Mouse (Mus musculus): ENCODE measurements at regions not wholly inside any gene's neighbourhood (a gene's known extent, or its start where the extent isn't known, plus 50 kb on each side); places are given as distances from the start of the nearest gene placed in this dataset.
A peak's percentile ranks its signal among the peaks of the same experiment; 100 is the strongest.
"Not testable (repeated sequence)": the region's sequence is repeated elsewhere in the genome, so short reads cannot be mapped to it uniquely, and the experiment has no call there.

DNA sequence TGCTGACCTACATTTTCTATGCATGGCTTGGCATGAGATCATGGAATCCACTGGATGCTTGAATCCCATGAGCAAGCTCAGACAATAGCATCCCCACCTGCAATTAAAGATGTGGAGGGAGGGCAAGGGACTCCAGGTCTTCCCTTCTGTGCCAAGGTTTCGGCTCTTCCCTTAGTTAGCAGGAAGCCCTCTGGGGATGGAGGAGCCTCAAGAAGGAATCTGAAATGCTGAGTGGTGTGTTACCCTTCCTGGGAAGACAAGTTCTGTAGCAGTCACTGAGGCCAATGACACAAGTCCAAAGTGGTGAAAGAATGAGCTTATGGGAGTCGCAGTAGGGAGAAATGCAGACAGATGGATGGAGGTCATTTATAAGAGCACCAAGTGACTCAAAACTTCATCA is 125.4 kb upstream of the Dapk1 start:
- no peak for DNase-seq

DNA sequence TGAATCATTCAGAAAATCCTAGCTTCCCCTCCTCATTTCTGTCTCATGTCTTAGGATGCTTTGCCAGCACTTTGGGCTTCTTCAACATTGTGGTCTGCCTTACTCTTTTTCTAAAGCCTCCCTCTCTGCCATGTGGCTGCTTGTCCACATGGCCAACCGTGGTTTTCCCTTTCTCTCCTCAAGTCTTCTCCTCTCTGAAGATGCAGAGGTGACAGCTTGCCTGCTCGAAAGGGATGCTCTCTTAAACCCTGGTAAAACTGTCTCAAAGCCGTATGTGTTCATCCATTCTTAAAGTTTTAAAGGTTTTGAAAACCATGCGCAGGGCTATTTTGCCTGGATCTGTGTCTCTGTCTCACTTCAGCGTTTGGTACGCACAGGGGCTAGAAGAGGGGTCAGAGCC is 123.4 kb upstream of the Dapk1 start:
- DNase-seq = no peak

DNA sequence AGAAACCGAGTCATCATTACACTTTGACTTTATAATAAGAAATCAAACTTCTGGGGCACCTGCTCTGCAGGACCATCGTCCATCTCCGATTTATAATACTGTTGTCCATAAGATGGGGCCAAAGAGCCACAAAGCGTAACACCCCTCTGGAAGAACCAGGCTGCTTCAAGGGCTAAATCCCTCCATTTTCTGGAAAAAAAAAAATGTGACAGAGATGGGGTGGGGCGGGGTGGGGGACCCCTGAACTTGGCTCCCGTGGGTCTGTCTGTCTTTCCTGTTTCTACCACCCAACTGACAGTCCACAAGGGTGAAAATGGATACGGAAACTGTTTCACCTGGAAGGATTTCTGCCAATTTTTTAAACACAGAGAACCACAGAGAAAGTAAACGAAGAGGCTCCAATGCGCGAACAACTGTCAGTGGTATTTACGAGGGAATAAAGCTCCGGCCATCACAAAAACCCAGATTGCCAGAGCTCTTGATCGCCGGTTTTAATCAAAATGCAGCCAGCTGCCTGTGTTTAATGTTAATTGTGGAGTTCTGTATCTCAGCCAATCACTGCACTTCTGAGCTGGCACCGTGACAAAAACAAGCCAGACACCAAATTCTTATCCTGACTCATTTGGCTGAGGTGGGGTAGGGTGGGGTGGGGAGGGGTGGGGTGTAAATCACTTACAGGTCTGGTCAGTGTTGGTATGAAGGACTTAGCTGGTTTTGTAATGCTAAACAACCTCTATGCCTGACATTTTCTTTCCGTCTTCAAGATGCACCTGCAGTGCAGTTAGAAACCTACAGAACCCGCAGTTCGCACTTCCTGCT is 122.5 kb upstream of the Dapk1 start:
- DNase-seq = peak; percentile 46

DNA sequence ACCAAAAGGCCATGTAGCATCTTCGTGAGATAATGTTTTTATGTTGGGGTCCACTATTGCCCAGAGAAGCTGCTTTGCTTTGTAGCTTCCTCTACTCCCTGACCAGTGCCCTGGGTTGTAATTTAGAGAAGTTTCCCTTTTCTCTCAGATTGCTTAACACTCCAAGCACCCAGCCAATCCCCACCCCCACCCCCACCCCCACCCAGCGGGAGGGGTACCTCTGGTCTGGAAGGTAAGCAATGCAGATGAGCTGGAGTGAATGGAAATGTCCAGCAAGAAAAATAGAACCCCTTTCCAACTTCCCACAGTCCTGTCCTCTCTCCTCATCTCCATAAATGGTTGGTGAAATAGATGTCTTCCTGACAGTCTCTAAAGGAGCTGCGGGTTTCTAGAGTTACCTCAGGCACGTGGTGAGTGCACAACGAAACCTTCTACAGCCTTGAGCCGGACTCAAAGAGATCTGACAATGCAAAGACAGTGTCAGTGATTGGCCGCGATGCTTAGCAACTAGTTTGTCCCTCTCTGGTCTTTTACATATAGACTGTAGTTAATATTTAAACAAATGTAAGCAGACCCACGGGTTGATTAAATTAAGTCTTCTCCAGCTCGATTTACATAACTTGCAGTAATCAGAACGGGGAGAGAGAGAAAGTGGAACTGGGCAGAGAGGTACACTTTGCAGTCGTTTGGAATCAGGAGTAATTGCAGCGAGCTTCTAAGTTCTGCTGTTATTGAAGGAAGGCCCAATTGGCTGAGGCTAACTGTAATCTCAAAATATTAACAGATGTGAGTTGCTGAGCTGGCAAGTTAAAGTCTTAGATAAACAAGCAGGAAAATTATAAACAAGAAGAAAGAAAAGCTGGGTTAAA is 121.7 kb upstream of the Dapk1 start:
- no peak for DNase-seq

DNA sequence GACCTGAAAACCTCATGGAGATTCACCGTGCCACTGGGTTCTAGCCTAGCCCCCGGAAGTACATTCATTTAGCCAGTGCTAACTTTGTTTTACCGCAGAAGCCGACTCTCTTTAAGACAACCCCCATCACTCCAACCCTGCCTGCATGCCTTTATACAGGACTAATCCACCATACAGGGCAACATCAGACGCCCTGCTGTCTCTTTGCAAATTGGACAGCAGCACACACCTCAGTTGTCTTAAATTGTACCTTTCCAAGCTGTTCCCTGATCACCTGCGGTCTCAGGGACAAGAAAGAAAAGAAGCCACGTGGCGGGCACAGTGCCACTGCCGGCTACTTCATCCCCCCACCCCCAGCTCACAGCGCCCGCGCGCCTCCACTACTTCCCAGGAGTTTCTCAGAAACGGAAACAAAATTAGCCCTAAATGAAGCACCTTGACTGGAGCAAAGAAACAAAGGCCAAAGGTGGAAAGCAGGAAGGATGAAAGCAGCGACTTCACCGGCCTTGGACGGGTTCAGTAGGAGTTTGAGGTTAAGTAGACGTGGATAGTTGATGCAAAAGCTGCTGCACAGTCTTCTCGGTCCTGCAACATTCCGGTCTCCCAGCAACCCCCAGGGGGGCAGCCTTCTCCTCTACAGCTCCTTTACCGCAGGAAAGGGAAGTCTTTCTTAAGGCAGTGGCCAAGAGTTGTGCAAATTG is 120.9 kb upstream of the Dapk1 start:
- no peak for DNase-seq

DNA sequence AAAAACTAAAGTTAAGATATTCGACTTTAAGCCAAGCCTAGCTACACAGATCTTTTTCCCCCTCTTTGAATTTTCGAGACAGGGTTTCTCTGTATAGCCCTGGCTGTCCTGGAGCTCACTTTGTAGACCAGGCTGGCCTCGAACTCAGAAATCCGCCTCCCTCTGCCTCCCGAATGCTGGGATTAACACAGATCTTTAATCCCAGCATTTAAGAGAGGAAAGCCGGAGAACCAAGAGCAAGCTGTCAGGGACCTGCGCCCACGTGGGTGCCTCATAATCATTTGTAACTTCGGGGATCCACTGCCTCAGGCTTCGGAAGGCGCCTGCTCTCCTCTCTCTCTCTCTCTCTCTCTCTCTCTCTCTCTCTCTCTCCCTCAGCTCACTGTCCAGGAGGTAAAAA is 120.3 kb upstream of the Dapk1 start:
- DNase-seq = not testable (repeated sequence)

DNA sequence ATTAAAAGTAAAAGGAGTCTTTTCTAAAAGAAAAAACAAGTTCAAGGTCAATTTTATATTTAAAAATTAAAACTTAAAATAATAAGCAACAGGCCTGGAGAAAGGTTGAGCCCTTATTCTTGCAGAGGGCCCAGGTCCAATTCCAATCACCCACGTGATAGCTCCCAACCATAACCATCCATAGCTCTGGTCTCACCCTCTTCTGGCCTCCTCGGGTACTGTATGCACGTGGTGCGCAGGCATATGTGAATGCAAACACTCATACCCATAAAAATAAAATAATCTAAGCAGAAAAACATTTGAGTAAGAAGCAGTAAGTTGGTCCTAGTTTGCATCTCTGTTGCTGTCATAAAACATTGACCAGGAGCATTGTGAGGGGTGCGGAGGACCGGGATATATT is 119.8 kb upstream of the Dapk1 start:
- no peak for DNase-seq

DNA sequence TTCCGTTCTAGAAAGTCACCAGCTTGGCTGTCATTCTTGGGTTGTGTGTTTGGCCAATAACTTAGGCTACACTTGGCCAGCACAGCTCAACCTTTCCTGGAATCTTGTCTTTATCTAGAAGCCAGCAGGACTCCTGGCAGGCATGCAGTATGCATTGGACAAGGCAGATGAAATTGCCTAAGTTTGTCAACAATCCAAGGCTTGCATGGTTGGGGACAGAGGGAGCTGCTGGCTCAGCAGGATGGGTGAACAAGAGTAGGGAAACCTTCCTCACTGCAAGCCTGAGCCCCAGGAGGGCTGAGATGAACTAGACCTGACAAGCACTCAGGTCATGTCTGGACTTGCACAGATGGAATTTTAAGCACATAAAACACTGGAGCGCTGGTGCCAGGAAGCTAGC is 115.6 kb upstream of the Dapk1 start:
- peak; percentile 54 for DNase-seq

DNA sequence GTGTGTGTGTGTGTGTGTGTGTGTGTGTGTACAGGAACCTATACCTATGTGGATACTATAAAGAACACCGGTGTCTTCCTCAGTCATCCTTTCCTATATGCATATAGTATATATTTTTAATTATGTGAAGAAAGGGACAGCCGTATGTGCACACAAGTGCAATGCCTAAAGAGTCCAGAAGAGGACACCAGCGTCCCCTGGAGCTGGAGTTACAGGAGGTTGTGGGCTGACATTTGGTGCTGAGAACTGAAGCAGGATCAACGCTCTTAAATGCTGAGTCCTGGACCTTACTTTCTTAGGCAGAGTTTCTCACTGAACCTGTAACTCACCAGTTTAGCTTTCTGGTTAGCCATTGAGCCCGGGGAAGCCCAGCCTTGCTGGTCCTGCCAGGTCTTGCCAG is 114.9 kb upstream of the Dapk1 start:
- no peak for DNase-seq

DNA sequence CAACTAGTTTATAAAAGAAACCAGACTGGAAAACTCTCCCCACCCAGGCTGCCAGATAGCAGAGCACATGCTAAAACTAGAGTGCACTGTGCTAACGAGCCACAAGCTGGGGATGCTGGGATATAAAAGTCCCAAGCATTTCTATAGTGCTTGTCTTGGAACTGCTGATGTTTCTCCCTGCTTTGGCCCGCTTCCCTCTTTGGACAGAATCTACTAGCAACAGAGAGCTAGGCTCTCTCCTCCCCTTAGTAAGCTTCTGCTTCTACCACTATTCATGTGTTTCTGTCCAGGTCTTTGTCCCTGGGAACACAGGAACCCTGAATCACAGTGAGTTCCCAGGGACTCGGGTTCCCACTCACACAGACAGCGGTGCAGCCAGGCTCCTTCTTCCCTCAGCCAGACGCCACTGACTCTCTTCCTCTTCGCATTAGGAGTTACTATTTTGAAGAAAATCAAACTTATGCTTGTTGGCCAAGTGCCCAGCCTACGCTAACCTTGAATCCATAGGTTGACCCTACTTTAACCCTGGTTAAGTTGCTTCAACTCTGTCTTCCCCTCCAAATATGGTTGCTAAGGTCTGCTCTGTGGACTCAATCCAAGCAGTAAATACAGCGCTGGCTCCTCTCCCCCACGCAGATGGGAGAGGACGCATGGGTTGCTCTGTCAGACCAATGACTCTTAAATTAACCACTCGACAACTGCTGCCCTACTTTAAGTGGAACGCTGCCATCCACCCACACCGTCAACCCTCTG is 113.4 kb upstream of the Dapk1 start:
- DNase-seq = peak; percentile 26

DNA sequence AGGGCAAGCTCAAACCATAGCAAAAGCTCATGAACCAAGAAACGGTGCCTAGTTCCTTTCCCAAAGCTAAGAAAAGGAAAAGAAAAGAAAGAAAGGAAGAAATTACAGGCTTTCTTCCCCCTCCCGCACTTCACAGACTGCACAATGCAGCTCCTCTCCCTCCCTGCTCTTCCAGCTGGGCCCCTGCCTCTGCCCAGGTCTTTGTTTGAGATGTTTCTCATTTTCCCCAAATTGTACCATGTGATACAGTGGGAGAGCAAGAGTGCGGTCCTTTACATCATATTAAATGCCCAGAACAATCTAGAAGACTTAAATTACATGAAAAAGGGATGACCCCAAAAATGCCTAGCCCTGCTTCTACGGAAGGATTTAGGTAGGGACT is 112.9 kb upstream of the Dapk1 start:
- no peak for DNase-seq

DNA sequence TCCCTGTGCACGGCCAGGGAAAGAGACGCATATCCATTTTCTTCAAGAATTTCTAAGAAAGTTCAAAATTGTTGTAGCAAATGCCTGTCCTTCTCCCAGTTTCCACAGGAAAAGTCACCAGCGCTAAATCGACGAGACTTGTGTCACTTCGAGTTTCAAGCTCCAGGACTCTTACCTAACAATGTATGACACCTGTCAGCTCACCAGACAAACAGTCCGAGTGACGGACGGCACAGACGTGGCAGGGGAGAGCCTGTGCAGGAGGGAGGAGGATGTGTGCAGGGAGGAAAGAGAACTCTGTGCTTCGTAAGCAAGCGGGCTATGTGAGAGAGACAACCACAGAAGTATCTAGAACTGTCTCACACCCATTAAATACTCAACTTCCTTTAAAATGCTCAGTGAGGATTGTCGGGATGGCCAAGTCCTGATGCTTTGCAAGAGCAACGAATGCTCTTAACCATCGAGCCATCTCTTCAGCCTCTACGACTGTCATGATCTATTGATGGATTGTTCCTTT is 109.7 kb upstream of the Dapk1 start:
- no peak for DNase-seq

DNA sequence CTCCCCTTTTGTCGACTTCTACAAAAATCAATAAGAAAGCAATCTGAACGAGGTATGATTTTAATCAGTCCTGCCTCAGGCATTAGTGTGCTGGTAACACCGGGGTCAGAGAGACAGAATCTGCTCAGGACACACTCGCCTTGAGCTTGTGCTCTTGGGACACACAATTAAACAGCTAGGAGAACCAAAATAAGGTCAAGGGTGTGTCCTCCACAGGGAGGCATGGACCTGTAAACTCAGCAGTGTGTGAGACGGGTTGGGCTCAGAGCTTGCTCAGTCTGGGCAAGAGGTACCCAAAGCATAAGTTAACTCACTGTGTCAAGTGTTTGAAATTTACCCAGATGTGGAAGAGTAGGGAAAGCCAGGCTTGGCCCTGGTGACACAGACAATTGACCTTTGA is 107.9 kb upstream of the Dapk1 start:
- no peak for DNase-seq

DNA sequence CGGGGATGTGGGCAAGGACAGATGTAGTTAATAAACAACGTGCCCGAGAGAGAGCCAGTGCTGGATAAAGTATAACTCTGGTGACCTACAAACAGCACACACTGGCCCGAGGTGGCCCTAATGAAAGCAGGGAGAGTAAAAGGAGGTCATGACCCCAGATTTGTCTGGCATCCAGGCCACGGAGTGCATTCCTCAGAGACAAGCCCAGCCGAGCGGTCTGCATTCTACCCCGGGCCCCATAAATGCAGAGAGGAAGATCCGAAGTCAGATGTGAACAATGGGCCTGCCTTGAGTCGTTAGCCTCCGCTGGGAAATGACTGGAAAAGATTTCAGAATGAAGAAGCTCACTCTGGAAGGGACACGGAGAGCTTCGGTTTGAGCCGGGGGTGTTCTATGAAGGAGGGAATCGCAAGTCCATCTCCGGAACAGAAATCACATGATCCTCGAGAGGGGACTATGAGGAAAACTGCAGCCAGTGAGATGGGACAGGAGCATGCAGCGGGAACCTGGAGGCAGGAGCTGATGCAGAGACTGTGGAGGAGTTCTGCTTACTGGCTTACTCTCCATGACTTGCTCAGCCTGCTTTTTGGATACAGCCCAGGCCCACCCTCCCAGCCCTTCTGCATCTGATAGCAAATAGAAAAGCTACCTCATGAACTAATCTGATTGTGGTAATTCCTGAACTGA is 103.9 kb upstream of the Dapk1 start:
- no peak for DNase-seq

DNA sequence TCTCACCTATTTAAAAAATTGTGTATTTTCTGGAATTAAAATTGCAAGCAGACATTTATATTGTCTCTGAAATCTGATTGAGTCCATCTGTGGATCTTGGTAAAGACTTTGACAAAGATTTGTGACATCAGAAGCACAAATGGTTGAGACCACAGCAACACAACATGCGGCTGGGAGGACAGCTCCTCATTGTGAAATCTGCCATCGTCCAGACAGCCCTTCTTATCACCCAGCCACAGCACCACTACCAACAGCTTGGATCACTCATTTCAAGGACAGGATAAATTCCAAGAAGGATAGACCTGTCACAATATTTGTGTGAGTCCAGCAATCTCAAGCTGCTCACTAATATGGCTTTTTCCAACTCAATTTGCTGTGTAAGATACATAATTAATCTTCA is 97.6 kb upstream of the Dapk1 start:
- DNase-seq = no peak

DNA sequence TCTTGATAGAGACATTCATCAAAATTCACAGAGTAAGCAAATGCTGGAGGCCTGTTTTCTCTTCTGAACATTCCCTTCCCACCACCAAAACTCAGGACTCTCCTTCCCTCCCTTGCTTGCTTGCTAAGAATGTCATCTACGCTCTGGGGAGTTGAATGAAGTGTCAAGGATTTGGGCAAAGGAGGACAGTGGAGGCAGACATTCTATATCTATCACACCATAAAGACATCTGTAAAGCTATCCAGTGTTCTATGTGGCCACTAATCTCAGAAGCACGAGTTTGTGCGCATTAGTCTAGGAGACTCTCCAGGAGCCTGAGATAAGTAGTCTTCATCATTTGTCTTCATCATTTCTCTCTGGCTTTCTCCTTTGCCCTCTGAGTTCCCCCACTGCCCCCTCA is 94.1 kb upstream of the Dapk1 start:
- no peak for DNase-seq

DNA sequence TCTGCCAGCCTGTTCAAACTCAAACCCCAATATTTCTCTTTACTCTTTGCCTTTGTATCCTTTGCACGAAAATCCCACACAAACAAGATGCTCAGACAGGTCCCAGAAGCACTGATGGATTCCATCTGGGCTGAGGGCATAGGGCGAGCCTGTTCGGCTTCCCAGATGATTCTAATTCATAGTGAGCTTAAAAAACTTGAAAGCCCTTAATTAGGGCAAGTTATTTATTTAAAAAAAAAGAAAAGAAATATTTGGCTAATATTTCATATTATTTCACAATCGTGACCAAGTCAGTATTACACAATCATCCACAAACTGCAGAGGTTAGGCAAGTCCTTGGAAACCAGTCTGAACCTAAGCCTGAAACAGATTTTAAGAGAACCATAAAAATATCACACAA is 93.7 kb upstream of the Dapk1 start:
- peak; percentile 34 for DNase-seq

DNA sequence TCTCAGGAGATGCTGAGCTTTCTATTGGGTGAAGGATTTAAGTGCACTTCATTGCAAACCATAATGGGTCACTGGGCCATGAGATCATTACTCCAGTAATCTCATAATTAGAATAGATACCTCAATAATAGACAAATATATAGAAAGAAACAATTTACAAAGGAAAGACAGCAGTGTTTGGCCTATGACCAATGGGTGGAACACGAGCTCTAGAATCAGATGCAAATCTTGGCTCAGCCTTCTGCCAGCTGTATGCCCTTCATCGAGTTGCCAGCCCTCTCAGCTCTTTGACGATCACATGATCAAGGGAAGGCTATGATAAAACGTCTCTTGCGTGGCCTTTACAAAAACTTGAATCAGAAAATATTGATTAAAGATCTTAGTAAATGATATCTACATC is 92.9 kb upstream of the Dapk1 start:
- no peak for DNase-seq

DNA sequence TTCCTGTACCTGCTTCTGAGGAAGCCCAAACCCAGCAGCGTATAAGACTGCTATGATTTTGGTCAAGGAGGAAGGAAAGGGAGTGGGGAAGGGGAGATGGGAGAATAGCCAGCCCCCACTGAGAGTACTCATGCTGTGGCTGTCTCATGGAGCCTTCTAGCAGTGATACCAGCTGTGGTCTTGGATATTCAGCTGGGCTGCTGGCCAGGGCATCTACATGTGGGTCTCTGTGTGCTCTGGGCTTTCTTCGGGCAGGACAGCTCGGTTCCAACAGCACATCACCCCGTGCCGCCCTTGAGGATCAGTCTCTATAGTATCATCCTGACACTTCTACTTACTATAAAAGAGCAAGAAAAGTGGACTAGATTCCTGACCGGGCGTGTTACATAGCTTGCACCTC is 90.6 kb upstream of the Dapk1 start:
- no peak for DNase-seq

DNA sequence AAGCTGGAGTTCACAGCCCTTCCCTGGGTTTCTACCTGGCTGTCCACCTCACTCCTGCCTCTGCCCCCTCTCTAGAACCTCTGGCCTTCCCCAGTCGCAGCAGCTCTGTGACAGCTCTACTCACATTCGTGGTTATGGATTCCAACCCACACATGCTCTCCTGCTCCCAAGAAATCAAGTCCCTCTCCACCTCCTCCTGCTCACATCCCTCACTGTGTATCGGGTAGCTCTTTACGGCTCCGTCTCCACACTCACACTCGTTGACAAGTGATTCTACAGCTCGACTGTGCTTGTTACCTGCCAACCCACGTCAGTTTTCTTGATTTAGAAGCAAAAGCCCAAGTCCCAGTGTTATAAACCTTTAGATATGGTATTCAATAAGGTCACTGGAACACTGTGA is 90.1 kb upstream of the Dapk1 start:
- DNase-seq = no peak

DNA sequence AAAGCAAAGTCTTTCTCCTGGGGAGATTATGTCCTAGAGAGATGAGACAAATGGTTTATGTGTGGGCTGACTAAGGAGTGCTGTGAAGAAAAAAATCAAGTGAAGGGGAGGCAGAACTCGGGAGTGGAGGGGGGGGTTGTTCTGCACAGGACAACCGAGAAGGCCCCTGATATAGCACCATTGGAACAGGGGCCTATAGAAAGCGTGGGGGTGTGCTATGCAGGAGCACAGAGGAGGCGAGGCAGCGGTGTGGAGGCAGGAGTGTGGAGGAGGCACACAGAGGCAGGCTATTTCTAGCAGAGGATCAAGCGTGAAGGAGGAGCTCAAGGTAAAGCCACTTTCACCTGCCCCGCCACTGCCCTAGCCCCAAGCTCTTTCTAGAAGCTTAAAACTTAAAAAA is 88.0 kb upstream of the Dapk1 start:
- DNase-seq = no peak

DNA sequence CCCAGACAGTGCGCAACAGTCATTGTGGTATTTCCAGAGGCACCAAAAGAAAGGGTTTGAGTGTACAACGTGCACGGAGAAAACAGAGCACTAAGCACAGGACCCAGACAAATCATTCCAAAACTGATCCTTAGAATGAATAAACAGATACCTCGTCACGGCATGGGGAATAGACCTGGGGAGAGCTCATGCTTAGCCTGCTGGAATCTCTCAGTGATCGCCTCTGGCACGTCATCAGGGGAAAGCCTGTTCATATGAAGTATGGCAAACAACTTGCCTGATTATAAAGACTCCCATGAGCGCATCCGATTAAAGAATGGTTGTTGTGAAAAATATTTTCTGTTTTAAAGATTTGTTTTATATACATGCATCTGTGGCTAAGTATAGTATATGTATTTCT is 86.9 kb upstream of the Dapk1 start:
- no peak for DNase-seq

All from lung, postnatal 14 days (tissue).